Mouse (Mus musculus): ENCODE data around the gene Tapt1.

DNA sequence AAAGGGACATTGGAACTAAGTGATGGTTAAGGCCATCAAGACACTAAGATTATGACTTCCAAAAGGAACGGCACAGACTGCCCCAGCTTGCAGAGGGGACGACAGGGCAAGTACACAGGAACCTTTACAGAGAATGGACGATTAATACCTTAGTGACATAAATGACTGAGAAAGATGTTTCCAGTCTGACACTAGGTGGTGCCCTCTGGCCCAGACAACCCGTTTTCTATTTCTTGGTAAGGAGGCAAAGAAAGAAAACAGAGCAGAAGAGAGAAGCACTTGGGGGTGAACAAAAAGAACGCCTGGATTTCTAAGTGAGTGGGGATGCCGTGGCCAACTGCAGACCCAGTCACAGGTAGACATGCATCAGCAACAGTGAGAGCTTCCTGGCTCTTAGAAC lies 2.2 kb downstream of the Tapt1 start:
- TF ChIP-seq CTCF (IDR thresholded peaks at IDR 0.05; ENCODE audit: low read depth, low read length) = no peak
- TF ChIP-seq POLR2A (IDR thresholded peaks at IDR 0.05; ENCODE audit: extremely low read depth, insufficient read depth, low read length) = no peak
